Mouse (Mus musculus) forebrain, embryonic 11.5 days (tissue): ENCODE results near the gene Ttc30b. TPM values are rescaled to one million over a fixed set of nuclear protein-coding genes. Genes with fewer than 3 reads are reported as not detected.

Source experiments
- ATAC-seq: fragments of 200-750 bp; cut with Nextera tagmentation; replicated peaks from 2 replicates; pipeline ENCODE4 v1.8.0; 2017; ENCODE audit warnings: moderate TSS enrichment; ENCODE audit not compliant: low FRiP score
- DNase-seq: peaks from one replicate; pipeline ENCODE4 v3.0.0-alpha.2; 2017; ENCODE audit warnings: low spot score
- H3K27ac ChIP-seq: fragments of 300-500 bp; sonication (generic); 2 replicates; pipeline ENCODE4 v1.5.1; 2014; ENCODE audit warnings: low read depth, low read length
- H3K27me3 ChIP-seq: fragments of 300-500 bp; sonication (generic); 2 replicates; pipeline ENCODE4 v1.6.1; 2014; ENCODE audit warnings: mild to moderate bottlenecking, low read length, mixed read lengths; ENCODE audit not compliant: control insufficient read depth, insufficient read depth
- H3K36me3 ChIP-seq: fragments of 300-500 bp; sonication (generic); 2 replicates; pipeline ENCODE4 v1.6.1; 2014; ENCODE audit warnings: mild to moderate bottlenecking, low read length, moderate library complexity, mixed read lengths; ENCODE audit not compliant: control insufficient read depth, insufficient read depth
- H3K4me1 ChIP-seq: fragments of 300-500 bp; sonication (generic); replicated peaks from 2 replicates; pipeline ENCODE4 v1.6.1; 2014; ENCODE audit warnings: low read length, mixed read lengths; ENCODE audit not compliant: control insufficient read depth, insufficient read depth
- H3K4me2 ChIP-seq: fragments of 300-500 bp; sonication (generic); 2 replicates; pipeline ENCODE4 v1.6.1; 2014; ENCODE audit warnings: low read depth, mild to moderate bottlenecking, low read length, moderate library complexity, mixed read lengths; ENCODE audit not compliant: severe bottlenecking
- H3K4me3 ChIP-seq: fragments of 300-500 bp; sonication (generic); 2 replicates; pipeline ENCODE4 v1.5.1; 2014; ENCODE audit warnings: low read depth, low read length
- H3K9ac ChIP-seq: fragments of 300-500 bp; sonication (generic); 2 replicates; pipeline ENCODE4 v1.6.1; 2014; ENCODE audit warnings: low read length
- H3K9me3 ChIP-seq: fragments of 300-500 bp; sonication (generic); 2 replicates; pipeline ENCODE4 v1.6.1; 2016; ENCODE audit warnings: low read length, mixed read lengths; ENCODE audit not compliant: control insufficient read depth
- WGBS: fragments of 180-500 bp; shearing (Covaris S2); extraction: QIAGEN DNeasy Blood & Tissue Kit; methylation state at CpG from one replicate; pipeline ENCODE4 v1.1.7; 2014; 5-methylcytosine and 5-hydroxymethylcytosine counted together
- polyA plus RNA-seq: library from polyadenylated mRNA; unstranded; fragments of >200 nt; fragmentation: Nextera tagmentation; extraction: Ambion mirVana; gene quantifications from 2 replicates; pipeline ENCODE4 v1.2.1, GENCODE M21; 2014

Gene Ttc30b
- polyA plus RNA-seq, 1 experiment from 2014 or later, result 6.7 TPM

- 93% methylated on average over 2 of the region's 2 CpGs for WGBS
- H3K27me3 ChIP-seq, result no peaks in the 10 kb centered on the region
- ATAC-seq, result no peak
Measured at GRCm38 (mm10) chr2:75930941-75931340, 7.4 kb downstream of the Ttc30b start.

GRCm38 (mm10) chr2:75929786-75930444 is 8.5 kb downstream of the Ttc30b start:
- Histone ChIP-seq H3K27ac (no peak overlapping the region), H3K4me2 (no peak overlapping the region), H3K9me3 (no peaks in the 10 kb centered on the region), H3K9ac (no peak overlapping the region), H3K4me3 (no peak overlapping the region), H3K36me3 (no peaks in the 10 kb centered on the region; the same call in 1 of the 2 replicates), H3K4me1 (no peaks in the 10 kb centered on the region), H3K27me3 (no peaks in the 10 kb centered on the region)
- no peak for DNase-seq
- no peak for ATAC-seq
- 93% methylated on average over 6 of the region's 6 CpGs for WGBS

More at GRCm38 (mm10) chr2:75930941-75931340, 7.4 kb downstream of the Ttc30b start:
- H3K4me2 ChIP-seq, result no peak overlapping the region
- no peaks in the 10 kb centered on the region for H3K9me3 ChIP-seq
- no peaks in the 10 kb centered on the region; the same call in 1 of the 2 replicates for H3K36me3 ChIP-seq
- H3K9ac ChIP-seq, result no peak overlapping the region
- no peak overlapping the region for H3K4me3 ChIP-seq
- no peak overlapping the region for H3K27ac ChIP-seq
- DNase-seq, result no peak
- H3K4me1 ChIP-seq, result no peaks in the 10 kb centered on the region

GRCm38 (mm10) chr2:75929141-75929540 is 9.2 kb downstream of the Ttc30b start:
- no peak overlapping the region for H3K4me3 ChIP-seq
- H3K36me3 ChIP-seq, result no peaks in the 10 kb centered on the region; the same call in 1 of the 2 replicates
- no peak overlapping the region for H3K27ac ChIP-seq
- DNase-seq, result no peak
- no peaks in the 10 kb centered on the region for H3K9me3 ChIP-seq
- no peaks in the 10 kb centered on the region for H3K4me1 ChIP-seq
- ATAC-seq, result no peak
- H3K4me2 ChIP-seq, result no peak overlapping the region
- WGBS, result 90% methylated on average over 2 of the region's 2 CpGs
- no peak overlapping the region for H3K9ac ChIP-seq
- no peaks in the 10 kb centered on the region for H3K27me3 ChIP-seq

GRCm38 (mm10) chr2:75928011-75928410 is 10.4 kb downstream of the Ttc30b start:
- Histone ChIP-seq H3K36me3 (no peaks in the 10 kb centered on the region; the same call in 1 of the 2 replicates), H3K9me3 (no peaks in the 10 kb centered on the region), H3K27me3 (no peaks in the 10 kb centered on the region), H3K27ac (no peak overlapping the region), H3K4me3 (no peak overlapping the region), H3K4me1 (no peaks in the 10 kb centered on the region), H3K9ac (no peak overlapping the region), H3K4me2 (no peak overlapping the region)
- ATAC-seq, result no peak
- WGBS, result 95% methylated on average over 3 of the region's 3 CpGs
- DNase-seq, result no peak

GRCm38 (mm10) chr2:75926061-75926460 is 12.3 kb downstream of the Ttc30b start:
- H3K4me2 ChIP-seq, result no peak overlapping the region
- no peak overlapping the region for H3K9ac ChIP-seq
- H3K4me1 ChIP-seq, result no peaks in the 10 kb centered on the region
- H3K27me3 ChIP-seq, result no peaks in the 10 kb centered on the region
- no peak for DNase-seq
- 80% methylated on average over 5 of the region's 5 CpGs for WGBS
- no peak overlapping the region for H3K27ac ChIP-seq
- H3K4me3 ChIP-seq, result no peak overlapping the region
- ATAC-seq, result no peak
- no peaks in the 10 kb centered on the region for H3K9me3 ChIP-seq
- no peaks in the 10 kb centered on the region; the same call in 1 of the 2 replicates for H3K36me3 ChIP-seq

GRCm38 (mm10) chr2:75923807-75924340 is 14.5 kb downstream of the Ttc30b start:
- no peaks in the 10 kb centered on the region for H3K9me3 ChIP-seq
- ATAC-seq (no peak), DNase-seq (no peak)
- H3K4me2 ChIP-seq, result no peak overlapping the region
- H3K4me1 ChIP-seq, result no peaks in the 10 kb centered on the region
- H3K27ac ChIP-seq, result no peak overlapping the region
- no peak overlapping the region for H3K9ac ChIP-seq
- no peaks in the 10 kb centered on the region for H3K27me3 ChIP-seq
- H3K4me3 ChIP-seq, result no peak overlapping the region
- H3K36me3 ChIP-seq, result no peaks in the 10 kb centered on the region; the same call in 1 of the 2 replicates
- 82% methylated on average over 4 of the region's 4 CpGs for WGBS

GRCm38 (mm10) chr2:75915040-75915439 is 23.3 kb downstream of the Ttc30b start:
- no peak overlapping the region for H3K4me3 ChIP-seq
- no peak overlapping the region for H3K4me2 ChIP-seq
- H3K27ac ChIP-seq, result no peak overlapping the region
- WGBS, result 92% methylated on average over 3 of the region's 3 CpGs
- H3K36me3 ChIP-seq, result no peaks in the 10 kb centered on the region
- no peaks in the 10 kb centered on the region for H3K9me3 ChIP-seq
- H3K27me3 ChIP-seq, result no peaks in the 10 kb centered on the region
- H3K4me1 ChIP-seq, result no peaks in the 10 kb centered on the region
- DNase-seq (no peak), ATAC-seq (no peak)
- no peak overlapping the region for H3K9ac ChIP-seq

- no peaks in the 10 kb centered on the region for H3K4me1 ChIP-seq
- no peak overlapping the region for H3K4me2 ChIP-seq
- 81% methylated on average over 1 of the region's 1 CpGs for WGBS
- H3K27ac ChIP-seq, result no peak overlapping the region
- H3K27me3 ChIP-seq, result no peaks in the 10 kb centered on the region
- DNase-seq (no peak), ATAC-seq (no peak)
- H3K4me3 ChIP-seq, result no peak overlapping the region
- no peaks in the 10 kb centered on the region for H3K36me3 ChIP-seq
- H3K9ac ChIP-seq, result no peak overlapping the region
- no peaks in the 10 kb centered on the region for H3K9me3 ChIP-seq
Measured at GRCm38 (mm10) chr2:75907142-75907541, 31.2 kb downstream of the Ttc30b start.

GRCm38 (mm10) chr2:75901869-75902268 is 36.5 kb downstream of the Ttc30b start:
- no peaks in the 10 kb centered on the region for H3K4me1 ChIP-seq
- no peak for DNase-seq
- peaks cover 2% of the 10 kb centered on the region; the same call in 1 of the 2 replicates for H3K36me3 ChIP-seq
- no peak for ATAC-seq
- WGBS, result 89% methylated on average over 9 of the region's 9 CpGs
- H3K4me2 ChIP-seq, result no peak overlapping the region
- H3K27me3 ChIP-seq, result no peaks in the 10 kb centered on the region
- H3K9me3 ChIP-seq, result no peaks in the 10 kb centered on the region
- H3K27ac ChIP-seq, result no peak overlapping the region
- H3K4me3 ChIP-seq, result no peak overlapping the region
- H3K9ac ChIP-seq, result no peak overlapping the region
